Mouse (Mus musculus): Measurements from ENCODE around the gene Frmd4a. TPM values are rescaled to one million over a fixed set of nuclear protein-coding genes. Genes with fewer than 3 reads are reported as not detected.
A peak's percentile ranks its signal among the peaks of the same experiment; 100 is the strongest.

Frmd4a gene
- total RNA-seq, 1 experiment = 9.3 TPM

- TF ChIP-seq ZNF384 (IDR thresholded peaks at IDR 0.05; ENCODE audit: low read depth, low read length) (no peak), CHD2 (IDR thresholded peaks at IDR 0.05; ENCODE audit: low read depth, low read length) (no peak), MAFK (IDR thresholded peaks at IDR 0.05; ENCODE audit: insufficient read depth, low read depth, low read length) (no peak), ZC3H11A (IDR thresholded peaks at IDR 0.05; ENCODE audit: borderline replicate concordance, low read depth, low read length) (no peak), HCFC1 (IDR thresholded peaks at IDR 0.05; ENCODE audit: borderline replicate concordance, insufficient read depth, low read length) (no peak)
- H3K36me3 ChIP-seq (ENCODE audit: control insufficient read depth, insufficient read depth, low read length, poor library complexity, severe bottlenecking) = peaks cover 7% of the 10 kb centered on the region
- in situ Hi-C loops (cut with MboI; ENCODE audit: low sequenced_read_pairs in 2 of 2, unreplicated experiment in 2 of 2) = no loop called here
Measured at GRCm38 (mm10) chr2:4645066-4645465, 627.5 kb downstream of the Frmd4a start.

GRCm38 (mm10) chr2:4648094-4648493, 630.6 kb downstream of the Frmd4a start:
- H3K27ac ChIP-seq (ENCODE audit: insufficient read depth, low read depth, low read length, poor library complexity, severe bottlenecking) = no peak overlapping the region
- no peak for DNase-seq (ENCODE audit: low read depth, low spot score)
- H3K4me3 ChIP-seq (ENCODE audit: insufficient read depth in 1 of 2, low read depth in 1 of 2, low read length in 2 of 2, poor library complexity in 1 of 2, severe bottlenecking in 1 of 2) = no peak overlapping the region
- in situ Hi-C loops (cut with MboI; ENCODE audit: low sequenced_read_pairs in 2 of 2, unreplicated experiment in 2 of 2) = no loop called here
- TF ChIP-seq CHD2 (IDR thresholded peaks at IDR 0.05; ENCODE audit: low read depth, low read length) (no peak), HCFC1 (IDR thresholded peaks at IDR 0.05; ENCODE audit: borderline replicate concordance, insufficient read depth, low read length) (no peak), ZNF384 (IDR thresholded peaks at IDR 0.05; ENCODE audit: low read depth, low read length) (no peak), ZC3H11A (IDR thresholded peaks at IDR 0.05; ENCODE audit: borderline replicate concordance, low read depth, low read length) (no peak), MAFK (IDR thresholded peaks at IDR 0.05; ENCODE audit: insufficient read depth, low read depth, low read length) (no peak)
- no peak overlapping the region for H3K9ac ChIP-seq (ENCODE audit: insufficient read depth, low read depth, low read length, poor library complexity, severe bottlenecking)
- H3K4me1 ChIP-seq (ENCODE audit: control insufficient read depth in 2 of 2, insufficient read depth in 2 of 2, low read length in 2 of 2, poor library complexity in 1 of 2) = 0 out of 4 replicates have a peak, but pooled peaks cover 0 to 4% of the 10 kb centered on the region in 2 experiments
- peaks cover 2% of the 10 kb centered on the region; the same call in 1 of the 2 replicates for H3K36me3 ChIP-seq (ENCODE audit: control insufficient read depth, insufficient read depth, low read length, poor library complexity, severe bottlenecking)
- no peaks in the 10 kb centered on the region for H3K9me3 ChIP-seq (ENCODE audit: control insufficient read depth, insufficient read depth, low read depth, low read length)

More at GRCm38 (mm10) chr2:4645066-4645465, 627.5 kb downstream of the Frmd4a start:
- Histone ChIP-seq H3K9me3 (ENCODE audit: control insufficient read depth, insufficient read depth, low read depth, low read length) (no peaks in the 10 kb centered on the region), H3K9ac (ENCODE audit: insufficient read depth, low read depth, low read length, poor library complexity, severe bottlenecking) (no peak overlapping the region), H3K27ac (ENCODE audit: insufficient read depth, low read depth, low read length, poor library complexity, severe bottlenecking) (no peak overlapping the region), H3K4me1 (ENCODE audit: control insufficient read depth in 2 of 2, insufficient read depth in 2 of 2, low read length in 2 of 2, poor library complexity in 1 of 2) (no peaks in the 10 kb centered on the region), H3K4me3 (ENCODE audit: insufficient read depth in 1 of 2, low read depth in 1 of 2, low read length in 2 of 2, poor library complexity in 1 of 2, severe bottlenecking in 1 of 2) (no peak overlapping the region)
- DNase-seq (ENCODE audit: low read depth, low spot score) = no peak

GRCm38 (mm10) chr2:4649646-4650045, 632.1 kb downstream of the Frmd4a start:
- in situ Hi-C loops (cut with MboI; ENCODE audit: low sequenced_read_pairs in 2 of 2, unreplicated experiment in 2 of 2) = loop anchor here in 1 of 2 experiments (25.0 kb wide), 1 partner anchor 213 kb away; no protein-coding TSS in a partner anchor
- H3K27ac ChIP-seq (ENCODE audit: insufficient read depth, low read depth, low read length, poor library complexity, severe bottlenecking) = no peak overlapping the region
- H3K9ac ChIP-seq (ENCODE audit: insufficient read depth, low read depth, low read length, poor library complexity, severe bottlenecking) = no peak overlapping the region
- H3K4me3 ChIP-seq (ENCODE audit: insufficient read depth in 1 of 2, low read depth in 1 of 2, low read length in 2 of 2, poor library complexity in 1 of 2, severe bottlenecking in 1 of 2) = no peak overlapping the region
- DNase-seq (ENCODE audit: low read depth, low spot score) = no peak
- 0 out of 2 replicates have a peak, but pooled peaks cover 2% of the 10 kb centered on the region for H3K36me3 ChIP-seq (ENCODE audit: control insufficient read depth, insufficient read depth, low read length, poor library complexity, severe bottlenecking)
- 0 out of 4 replicates have a peak, but pooled peaks cover 0 to 4% of the 10 kb centered on the region in 2 experiments for H3K4me1 ChIP-seq (ENCODE audit: control insufficient read depth in 2 of 2, insufficient read depth in 2 of 2, low read length in 2 of 2, poor library complexity in 1 of 2)
- TF ChIP-seq CHD2 (IDR thresholded peaks at IDR 0.05; ENCODE audit: low read depth, low read length) (no peak), ZNF384 (IDR thresholded peaks at IDR 0.05; ENCODE audit: low read depth, low read length) (no peak), HCFC1 (IDR thresholded peaks at IDR 0.05; ENCODE audit: borderline replicate concordance, insufficient read depth, low read length) (no peak), ZC3H11A (IDR thresholded peaks at IDR 0.05; ENCODE audit: borderline replicate concordance, low read depth, low read length) (no peak), MAFK (IDR thresholded peaks at IDR 0.05; ENCODE audit: insufficient read depth, low read depth, low read length) (no peak)
- no peaks in the 10 kb centered on the region for H3K9me3 ChIP-seq (ENCODE audit: control insufficient read depth, insufficient read depth, low read depth, low read length)

GRCm38 (mm10) chr2:4651500-4652285, 634.2 kb downstream of the Frmd4a start, which contains the start of gene Prpf18:
Prpf18 (minus strand) TSS chr2:4652113.
- no peak for TF ChIP-seq ZC3H11A (IDR thresholded peaks at IDR 0.05; ENCODE audit: borderline replicate concordance, low read depth, low read length)
- TF ChIP-seq HCFC1 (IDR thresholded peaks at IDR 0.05; ENCODE audit: borderline replicate concordance, insufficient read depth, low read length) = peak; percentile 59; the same call in 1 of the 2 replicates
- Histone ChIP-seq H3K9me3 (ENCODE audit: control insufficient read depth, insufficient read depth, low read depth, low read length) (0 out of 2 replicates have a peak, but pooled peaks cover 2% of the 10 kb centered on the region), H3K9ac (ENCODE audit: insufficient read depth, low read depth, low read length, poor library complexity, severe bottlenecking) (peak within 1 kb of the TSS; percentile 84), H3K4me3 (ENCODE audit: insufficient read depth in 1 of 2, low read depth in 1 of 2, low read length in 2 of 2, poor library complexity in 1 of 2, severe bottlenecking in 1 of 2) (peak within 1 kb of the TSS; percentile 88 to 97), H3K36me3 (ENCODE audit: control insufficient read depth, insufficient read depth, low read length, poor library complexity, severe bottlenecking) (no peaks in the 10 kb centered on the region), H3K27ac (ENCODE audit: insufficient read depth, low read depth, low read length, poor library complexity, severe bottlenecking) (peak within 1 kb of the TSS; percentile 16; the same call in 1 of the 2 replicates), H3K4me1 (ENCODE audit: control insufficient read depth in 2 of 2, insufficient read depth in 2 of 2, low read length in 2 of 2, poor library complexity in 1 of 2) (0 out of 4 replicates have a peak, but pooled peaks cover 0 to 4% of the 10 kb centered on the region in 2 experiments)
- in situ Hi-C loops (cut with MboI; ENCODE audit: low sequenced_read_pairs in 2 of 2, unreplicated experiment in 2 of 2) = loop anchor here in 1 of 2 experiments (25.0 kb wide), 1 partner anchor 211 kb away; no protein-coding TSS in a partner anchor
- peak; percentile 93 for DNase-seq (ENCODE audit: low read depth, low spot score)

All from ES-E14 (cell line).